Mouse (Mus musculus) kidney, adult 9 months (tissue): ENCODE data around the gene Usp30.

Source experiments
- DNase-seq: peaks from one replicate; pipeline ENCODE4 v3.0.0; 2022

Gene Usp30

GRCm38 (mm10) chr5:114162106-114162815 is 97.0 kb downstream of the Usp30 start:
- DNase-seq, result no peak

- DNase-seq, result no peak
Observed at GRCm38 (mm10) chr5:114163117-114163696, 97.9 kb downstream of the Usp30 start.

- no peak for DNase-seq
Observed at GRCm38 (mm10) chr5:114170345-114170744, 105.1 kb downstream of the Usp30 start.

GRCm38 (mm10) chr5:114172936-114173335 is 107.7 kb downstream of the Usp30 start:
- DNase-seq, result no peak

GRCm38 (mm10) chr5:114173458-114173857 is 108.2 kb downstream of the Usp30 start:
- DNase-seq, result no peak

- no peak for DNase-seq
Observed at GRCm38 (mm10) chr5:114173877-114174581, 108.8 kb downstream of the Usp30 start.
